Mouse (Mus musculus) brain, embryonic 14.5 days (tissue): Measurements from ENCODE around the gene Itga6. TPM values are rescaled to one million over a fixed set of nuclear protein-coding genes. Genes with fewer than 3 reads are reported as not detected.

Source experiments
- DNase-seq: peaks from one replicate; pipeline ENCODE4 v3.0.0-alpha.2; 2011; ENCODE audit warnings: low read depth
- CTCF ChIP-seq: fragments of 200-500 bp; IDR thresholded peaks from 2 replicates; pipeline ENCODE4 v1.5.1; 2012; ENCODE audit warnings: inconsistent platforms, mild to moderate bottlenecking, moderate library complexity, borderline replicate concordance; ENCODE audit not compliant: insufficient read depth, insufficient read length; ENCODE audit errors: extremely low read depth
- POLR2A ChIP-seq: fragments of 200-500 bp; IDR thresholded peaks from 2 replicates; pipeline ENCODE4 v1.6.1; 2012; ENCODE audit warnings: mild to moderate bottlenecking, inconsistent platforms, borderline replicate concordance; ENCODE audit not compliant: poor library complexity, insufficient read depth, insufficient read length, severe bottlenecking; ENCODE audit errors: extremely low read depth
- polyA plus RNA-seq: library from polyadenylated mRNA; depleted of rRNA; stranded (reverse); fragments of >200 nt; gene quantifications from 2 replicates; pipeline ENCODE4 v1.2.3, GENCODE M21; 2012

The Itga6 gene
- polyA plus RNA-seq, 1 experiment = 36.8 TPM

GRCm38 (mm10) chr2:71805611-71806567 is 60.5 kb downstream of the Itga6 start:
- TF ChIP-seq CTCF (no peak), POLR2A (no peak)
- DNase-seq = no peak

- DNase-seq = no peak
- TF ChIP-seq POLR2A (no peak), CTCF (no peak)
Measured at GRCm38 (mm10) chr2:71809289-71809860, 64.0 kb downstream of the Itga6 start.

GRCm38 (mm10) chr2:71810010-71810409 is 64.6 kb downstream of the Itga6 start:
- DNase-seq = no peak
- TF ChIP-seq CTCF = no peak
- no peak for TF ChIP-seq POLR2A

DNA sequence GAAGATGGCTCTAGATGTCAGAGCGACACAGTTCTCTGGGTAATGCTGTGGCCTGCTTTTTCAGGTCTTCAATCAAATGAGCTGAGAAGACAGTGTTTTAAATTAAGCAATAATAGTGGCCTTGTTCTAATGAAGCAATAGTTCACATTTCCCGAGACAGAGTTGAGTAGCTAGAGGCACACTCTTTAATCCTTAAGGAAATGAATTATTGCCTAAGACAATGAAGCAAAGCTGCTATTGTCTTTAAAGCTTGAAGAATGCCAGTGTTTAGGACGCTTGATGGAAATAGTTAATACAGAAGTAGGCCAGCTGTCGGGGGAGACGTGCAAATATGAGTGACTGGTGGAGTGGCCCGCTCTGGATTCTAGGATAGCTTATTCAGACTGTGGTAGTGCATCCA is 65.5 kb downstream of the Itga6 start:
- no peak for TF ChIP-seq POLR2A
- no peak for TF ChIP-seq CTCF
- DNase-seq = no peak

DNA sequence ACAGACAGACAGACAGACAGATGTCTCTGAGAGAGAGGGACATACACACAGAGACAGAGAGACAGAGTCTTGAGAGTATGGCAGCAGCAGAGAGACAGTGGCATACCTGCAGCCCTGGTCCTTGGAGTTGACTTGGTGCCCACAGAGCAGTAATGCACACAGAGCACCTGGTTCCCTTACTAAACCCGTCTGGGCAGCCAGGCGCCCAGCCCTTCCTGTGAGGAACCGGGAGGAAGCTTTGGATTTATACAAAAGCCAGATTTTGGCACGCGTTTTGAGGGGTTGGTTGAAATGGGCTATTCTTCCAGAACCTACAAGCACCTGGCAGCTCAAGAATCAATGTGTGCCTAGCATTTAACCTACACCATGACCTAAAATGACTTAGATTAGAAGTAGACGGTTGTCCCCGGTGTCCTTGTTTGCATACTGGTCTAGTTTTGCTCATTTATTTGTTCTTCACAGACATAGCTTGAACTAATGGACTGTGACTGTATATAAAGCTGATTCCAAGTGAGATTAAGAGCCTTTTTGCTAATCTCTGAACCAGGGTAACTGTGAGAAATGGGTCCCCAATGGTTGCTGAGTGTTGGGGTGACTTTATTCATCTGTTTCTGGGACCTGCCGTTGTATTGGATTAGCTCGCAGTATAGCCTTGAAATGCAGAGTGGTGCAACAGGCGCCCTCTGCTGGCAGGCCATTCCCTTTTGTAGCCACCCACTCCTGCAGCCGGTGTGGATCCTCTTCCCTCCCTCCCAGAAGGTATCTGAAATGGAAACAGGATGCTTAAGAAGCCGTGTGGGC is 67.0 kb downstream of the Itga6 start:
- TF ChIP-seq CTCF = peak; percentile 97
- no peak for TF ChIP-seq POLR2A
- DNase-seq = peak; percentile 88

DNA sequence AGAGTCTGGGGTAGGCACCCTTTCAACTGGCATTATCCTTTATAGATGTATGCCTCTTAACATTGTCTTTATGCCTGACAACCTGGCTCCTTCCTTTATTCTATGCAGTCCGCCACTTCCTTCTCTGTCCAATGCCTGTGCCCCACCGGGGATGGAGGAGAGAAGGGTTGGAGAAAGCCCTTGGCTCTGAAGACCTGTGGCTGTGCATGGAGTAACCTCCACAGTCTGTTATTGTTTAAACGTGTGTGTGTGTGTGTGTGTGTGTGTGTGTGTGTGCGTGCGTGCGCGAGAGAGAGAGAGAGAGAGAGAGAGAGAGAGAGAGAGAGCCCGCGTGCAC is 67.6 kb downstream of the Itga6 start:
- DNase-seq = no peak
- TF ChIP-seq CTCF (no peak), POLR2A (no peak)

GRCm38 (mm10) chr2:71813371-71813770 is 68.0 kb downstream of the Itga6 start:
- TF ChIP-seq POLR2A (no peak), CTCF (no peak)
- no peak for DNase-seq

DNA sequence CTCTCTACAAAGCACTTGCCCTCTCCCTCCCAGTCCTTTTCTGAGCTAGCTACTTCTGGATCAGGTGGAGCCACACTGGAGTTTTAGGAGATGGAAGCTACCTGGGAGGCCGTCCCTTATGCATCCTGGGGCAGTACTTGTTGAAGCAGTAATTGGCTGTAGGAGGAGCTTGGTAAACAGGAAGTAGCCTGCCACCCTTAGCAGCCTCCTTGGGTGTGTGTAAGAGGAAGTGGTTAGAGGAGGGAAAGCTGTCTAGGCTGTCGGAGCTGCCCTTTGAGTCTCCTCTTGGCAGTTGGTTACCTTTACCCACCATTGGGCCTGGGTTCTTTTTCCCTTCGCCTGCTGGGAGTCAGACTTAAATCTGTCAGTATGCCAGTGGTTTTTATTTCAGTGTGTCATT is 68.6 kb downstream of the Itga6 start:
- DNase-seq = peak; percentile 20
- TF ChIP-seq POLR2A (no peak), CTCF (no peak)

GRCm38 (mm10) chr2:71815279-71815678 is 69.9 kb downstream of the Itga6 start:
- DNase-seq = peak; percentile 40
- TF ChIP-seq CTCF = no peak
- TF ChIP-seq POLR2A = no peak

GRCm38 (mm10) chr2:71816391-71817041 is 71.1 kb downstream of the Itga6 start:
- TF ChIP-seq CTCF = peak; percentile 68; the same call in 1 of the 2 replicates
- no peak for TF ChIP-seq POLR2A
- DNase-seq = peak; percentile 85

DNA sequence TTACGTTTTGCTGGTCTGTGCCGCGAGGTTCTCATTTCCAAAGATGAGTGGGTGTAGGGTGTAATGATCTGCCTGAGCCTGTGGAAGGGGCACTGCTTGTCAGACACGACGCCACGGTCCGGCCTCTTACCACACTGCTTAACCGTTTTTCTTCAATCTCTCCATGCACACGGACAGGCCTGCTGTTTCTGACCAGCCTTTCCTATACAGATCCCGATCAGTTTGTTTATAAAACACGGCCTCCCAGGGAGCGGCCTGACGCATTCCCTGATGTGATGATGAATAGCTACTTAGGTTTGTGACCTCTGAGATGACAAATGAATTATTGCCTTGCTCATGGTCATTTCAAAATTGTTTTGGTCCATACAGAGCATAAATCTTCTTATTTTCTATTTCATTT is 78.7 kb downstream of the Itga6 start:
- no peak for DNase-seq

More for the DNA sequence above, 78.7 kb downstream of the Itga6 start:
- TF ChIP-seq CTCF (no peak), POLR2A (no peak)
